Mouse (Mus musculus): ENCODE results near the gene Milr1. TPM values are rescaled to one million over a fixed set of nuclear protein-coding genes. Genes with fewer than 3 reads are reported as not detected.

The Milr1 gene
- polyA plus RNA-seq (2014; fragmentation: Nextera tagmentation; extraction: Ambion mirVana), result 0.74 and 0.79 TPM in 2 replicates

GRCm38 (mm10) chr11:106751039-106752018, at the start of gene Milr1:
Gene Milr1 (plus strand): TSS chr11:106751226.
- WGBS, result 91% methylated on average over 17 of the region's 17 CpGs
- ATAC-seq (ENCODE audit: low FRiP score) (no peak), DNase-seq (ENCODE audit: low spot score) (no peak)
- Histone ChIP-seq H3K4me3 (replicated peaks; ENCODE audit: low read length) (no peak within 1 kb of the TSS), H3K4me1 (replicated peaks; ENCODE audit: control insufficient read depth, insufficient read depth, low read length) (no peaks in the 10 kb centered on the region), H3K36me3 (replicated peaks; ENCODE audit: control insufficient read depth, insufficient read depth) (no peaks in the 10 kb centered on the region), H3K27ac (no peak within 1 kb of the TSS), H3K9me3 (ENCODE audit: control insufficient read depth, low read length) (no peaks in the 10 kb centered on the region), H3K4me2 (replicated peaks) (no peak within 1 kb of the TSS), H3K9ac (no peak within 1 kb of the TSS), H3K27me3 (ENCODE audit: control insufficient read depth, insufficient read depth, low read length) (no peaks in the 10 kb centered on the region)

- Histone ChIP-seq H3K4me2 (replicated peaks) (no peak overlapping the region), H3K36me3 (replicated peaks; ENCODE audit: control insufficient read depth, insufficient read depth) (no peaks in the 10 kb centered on the region), H3K4me3 (replicated peaks; ENCODE audit: low read length) (no peak overlapping the region), H3K4me1 (replicated peaks; ENCODE audit: control insufficient read depth, insufficient read depth, low read length) (no peaks in the 10 kb centered on the region), H3K27me3 (ENCODE audit: control insufficient read depth, insufficient read depth, low read length) (no peaks in the 10 kb centered on the region), H3K9ac (no peak overlapping the region), H3K27ac (no peak overlapping the region), H3K9me3 (ENCODE audit: control insufficient read depth, low read length) (no peaks in the 10 kb centered on the region)
- DNase-seq (ENCODE audit: low spot score), result no peak
- no peak for ATAC-seq (ENCODE audit: low FRiP score)
- 72% methylated on average over 9 of the region's 9 CpGs for WGBS
These were observed 49.4 kb upstream of the Milr1 start for GRCm38 (mm10) chr11:106701589-106701988.

GRCm38 (mm10) chr11:106702584-106702983, 48.4 kb upstream of the Milr1 start:
- H3K27me3 ChIP-seq (ENCODE audit: control insufficient read depth, insufficient read depth, low read length), result no peaks in the 10 kb centered on the region
- H3K4me2 ChIP-seq (replicated peaks), result no peak overlapping the region
- no peak overlapping the region for H3K9ac ChIP-seq
- H3K36me3 ChIP-seq (replicated peaks; ENCODE audit: control insufficient read depth, insufficient read depth), result no peaks in the 10 kb centered on the region
- H3K9me3 ChIP-seq (ENCODE audit: control insufficient read depth, low read length), result no peaks in the 10 kb centered on the region
- no peak overlapping the region for H3K27ac ChIP-seq
- DNase-seq (ENCODE audit: low spot score) (no peak), ATAC-seq (ENCODE audit: low FRiP score) (no peak)
- no peaks in the 10 kb centered on the region for H3K4me1 ChIP-seq (replicated peaks; ENCODE audit: control insufficient read depth, insufficient read depth, low read length)
- no peak overlapping the region for H3K4me3 ChIP-seq (replicated peaks; ENCODE audit: low read length)
- WGBS, result 89% methylated on average over 3 of the region's 3 CpGs

GRCm38 (mm10) chr11:106703931-106704330, 47.1 kb upstream of the Milr1 start:
- Histone ChIP-seq H3K4me2 (replicated peaks) (no peak overlapping the region), H3K9ac (no peak overlapping the region), H3K27me3 (ENCODE audit: control insufficient read depth, insufficient read depth, low read length) (no peaks in the 10 kb centered on the region), H3K36me3 (replicated peaks; ENCODE audit: control insufficient read depth, insufficient read depth) (no peaks in the 10 kb centered on the region), H3K27ac (no peak overlapping the region), H3K9me3 (ENCODE audit: control insufficient read depth, low read length) (no peaks in the 10 kb centered on the region), H3K4me1 (replicated peaks; ENCODE audit: control insufficient read depth, insufficient read depth, low read length) (no peaks in the 10 kb centered on the region), H3K4me3 (replicated peaks; ENCODE audit: low read length) (no peak overlapping the region)
- ATAC-seq (ENCODE audit: low FRiP score), result no peak
- no peak for DNase-seq (ENCODE audit: low spot score)
- 95% methylated on average over 7 of the region's 7 CpGs for WGBS

- 0 out of 2 replicates have a peak, but pooled peaks cover 2% of the 10 kb centered on the region for H3K4me1 ChIP-seq (replicated peaks; ENCODE audit: control insufficient read depth, insufficient read depth, low read length)
These were observed 46.5 kb upstream of the Milr1 start for GRCm38 (mm10) chr11:106704399-106705111.

GRCm38 (mm10) chr11:106706212-106706611, 44.8 kb upstream of the Milr1 start:
- no peaks in the 10 kb centered on the region for H3K27me3 ChIP-seq (ENCODE audit: control insufficient read depth, insufficient read depth, low read length)
- no peak overlapping the region for H3K9ac ChIP-seq
- no peak overlapping the region for H3K27ac ChIP-seq
- 37% methylated on average over 4 of the region's 4 CpGs for WGBS
- no peak for ATAC-seq (ENCODE audit: low FRiP score)
- H3K4me2 ChIP-seq (replicated peaks), result no peak overlapping the region
- H3K4me3 ChIP-seq (replicated peaks; ENCODE audit: low read length), result no peak overlapping the region
- H3K4me1 ChIP-seq (replicated peaks; ENCODE audit: control insufficient read depth, insufficient read depth, low read length), result 0 out of 2 replicates have a peak, but pooled peaks cover 4% of the 10 kb centered on the region
- H3K9me3 ChIP-seq (ENCODE audit: control insufficient read depth, low read length), result no peaks in the 10 kb centered on the region
- H3K36me3 ChIP-seq (replicated peaks; ENCODE audit: control insufficient read depth, insufficient read depth), result no peaks in the 10 kb centered on the region
- no peak for DNase-seq (ENCODE audit: low spot score)

More at GRCm38 (mm10) chr11:106704399-106705111, 46.5 kb upstream of the Milr1 start:
- H3K27ac ChIP-seq, result no peak overlapping the region
- no peak overlapping the region for H3K4me2 ChIP-seq (replicated peaks)
- H3K9ac ChIP-seq, result no peak overlapping the region
- H3K4me3 ChIP-seq (replicated peaks; ENCODE audit: low read length), result no peak overlapping the region
- no peak for DNase-seq (ENCODE audit: low spot score)
- no peaks in the 10 kb centered on the region for H3K9me3 ChIP-seq (ENCODE audit: control insufficient read depth, low read length)
- H3K27me3 ChIP-seq (ENCODE audit: control insufficient read depth, insufficient read depth, low read length), result no peaks in the 10 kb centered on the region
- ATAC-seq (ENCODE audit: low FRiP score), result no peak
- 75% methylated on average over 9 of the region's 9 CpGs for WGBS
- no peaks in the 10 kb centered on the region for H3K36me3 ChIP-seq (replicated peaks; ENCODE audit: control insufficient read depth, insufficient read depth)

- H3K4me3 ChIP-seq (replicated peaks; ENCODE audit: low read length), result no peak overlapping the region
- WGBS, result 77% methylated on average over 8 of the region's 8 CpGs
- H3K4me2 ChIP-seq (replicated peaks), result no peak overlapping the region
- ATAC-seq (ENCODE audit: low FRiP score) (no peak), DNase-seq (ENCODE audit: low spot score) (no peak)
- 0 out of 2 replicates have a peak, but pooled peaks cover 4% of the 10 kb centered on the region for H3K4me1 ChIP-seq (replicated peaks; ENCODE audit: control insufficient read depth, insufficient read depth, low read length)
- no peaks in the 10 kb centered on the region for H3K9me3 ChIP-seq (ENCODE audit: control insufficient read depth, low read length)
- H3K27ac ChIP-seq, result no peak overlapping the region
- H3K27me3 ChIP-seq (ENCODE audit: control insufficient read depth, insufficient read depth, low read length), result no peaks in the 10 kb centered on the region
- no peaks in the 10 kb centered on the region for H3K36me3 ChIP-seq (replicated peaks; ENCODE audit: control insufficient read depth, insufficient read depth)
- no peak overlapping the region for H3K9ac ChIP-seq
These were observed 43.9 kb upstream of the Milr1 start for GRCm38 (mm10) chr11:106707085-106707484.

GRCm38 (mm10) chr11:106707866-106708265, 43.2 kb upstream of the Milr1 start:
- ATAC-seq (ENCODE audit: low FRiP score), result no peak
- no peaks in the 10 kb centered on the region for H3K27me3 ChIP-seq (ENCODE audit: control insufficient read depth, insufficient read depth, low read length)
- DNase-seq (ENCODE audit: low spot score), result no peak
- no peaks in the 10 kb centered on the region for H3K36me3 ChIP-seq (replicated peaks; ENCODE audit: control insufficient read depth, insufficient read depth)
- WGBS, result 79% methylated on average over 3 of the region's 3 CpGs
- no peak overlapping the region for H3K4me2 ChIP-seq (replicated peaks)
- H3K9me3 ChIP-seq (ENCODE audit: control insufficient read depth, low read length), result no peaks in the 10 kb centered on the region
- no peak overlapping the region for H3K9ac ChIP-seq
- no peak overlapping the region for H3K4me3 ChIP-seq (replicated peaks; ENCODE audit: low read length)
- no peak overlapping the region for H3K27ac ChIP-seq
- H3K4me1 ChIP-seq (replicated peaks; ENCODE audit: control insufficient read depth, insufficient read depth, low read length), result 0 out of 2 replicates have a peak, but pooled peaks cover 4% of the 10 kb centered on the region
